Mouse (Mus musculus) hindlimb bud, embryonic 11.5 days (tissue): ENCODE measurements around the gene Ncr1.
"Not testable (repeated sequence)": the region's sequence is repeated elsewhere in the genome, so short reads cannot be mapped to it uniquely, and the experiment has no call there.

ENCODE experiments used
- DNase-seq: peaks from one replicate; pipeline ENCODE4 v3.0.0-alpha.2; 2012; ENCODE audit warnings: low read depth, low spot score; ENCODE audit errors: extremely low spot score

Ncr1 gene

GRCm38 (mm10) chr7:4337509-4337908 is at the start of gene Ncr1:
Gene Ncr1, plus strand, starts transcription at chr7:4337724.
- no peak for DNase-seq

DNA sequence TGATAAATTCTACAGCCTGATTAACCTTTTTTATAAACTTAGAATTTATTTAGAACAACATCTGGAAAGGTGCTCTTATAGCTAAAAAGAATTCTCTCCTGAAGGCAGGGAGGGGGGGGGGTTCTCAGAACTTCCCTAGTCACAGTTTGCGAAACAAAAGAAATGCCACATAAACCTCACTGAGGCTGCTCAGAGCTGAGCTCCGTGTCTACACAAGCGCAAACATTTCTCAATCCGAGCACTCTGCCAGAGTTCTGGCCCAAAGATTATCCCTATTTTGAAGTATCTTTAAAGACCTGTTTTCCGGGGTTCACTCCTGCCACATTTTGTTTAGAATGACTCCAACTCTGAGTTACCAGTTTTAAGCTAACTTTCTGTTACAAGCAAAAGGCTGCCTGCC is 44.9 kb upstream of the Ncr1 start:
- DNase-seq: no peak

GRCm38 (mm10) chr7:4297189-4297588 is 40.3 kb upstream of the Ncr1 start:
- no peak for DNase-seq

GRCm38 (mm10) chr7:4300166-4300565 is 37.4 kb upstream of the Ncr1 start:
- no peak for DNase-seq

DNA sequence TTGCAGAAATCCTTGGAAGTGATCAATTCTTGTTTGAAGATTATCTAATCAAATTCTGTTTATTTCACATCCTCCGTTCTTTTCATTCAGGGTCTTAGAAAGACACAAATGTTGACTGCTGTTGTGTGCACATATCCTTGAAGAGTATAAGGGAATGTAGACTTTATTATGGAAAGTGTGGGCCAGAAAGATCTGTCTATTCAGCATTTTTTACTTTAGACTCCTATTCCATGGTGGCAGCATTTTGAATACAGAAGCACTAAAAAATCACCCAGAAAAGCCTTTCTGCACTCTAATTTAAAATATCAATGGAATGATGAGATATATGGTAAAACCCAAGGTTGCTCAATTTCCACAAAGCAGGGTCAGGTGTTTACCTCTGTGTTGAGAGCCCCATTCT is 34.1 kb upstream of the Ncr1 start:
- DNase-seq: no peak

DNA sequence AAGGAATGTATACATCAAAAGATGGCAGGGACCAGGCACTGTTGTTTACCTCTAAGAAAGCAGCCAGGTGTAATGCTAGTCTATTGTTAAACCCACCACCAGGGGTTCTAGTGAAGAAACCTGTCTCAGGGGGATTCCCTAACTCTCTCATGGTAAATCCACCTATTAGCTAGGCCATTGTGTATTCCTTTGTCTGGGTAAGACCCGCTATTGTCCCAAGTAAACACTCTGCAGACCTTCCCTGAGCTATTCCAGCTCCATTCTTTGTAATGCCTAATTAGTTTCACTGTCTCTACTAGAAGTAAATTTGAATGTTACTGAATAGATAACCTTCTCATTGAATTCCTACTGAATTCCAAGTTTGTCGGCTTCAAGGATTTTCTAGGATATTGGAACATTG is 24.4 kb upstream of the Ncr1 start:
- DNase-seq: not testable (repeated sequence)

- not testable (repeated sequence) for DNase-seq
Measured at GRCm38 (mm10) chr7:4313531-4313930, 24.0 kb upstream of the Ncr1 start.

- no peak for DNase-seq
Measured at GRCm38 (mm10) chr7:4323301-4323700, 14.2 kb upstream of the Ncr1 start.

DNA sequence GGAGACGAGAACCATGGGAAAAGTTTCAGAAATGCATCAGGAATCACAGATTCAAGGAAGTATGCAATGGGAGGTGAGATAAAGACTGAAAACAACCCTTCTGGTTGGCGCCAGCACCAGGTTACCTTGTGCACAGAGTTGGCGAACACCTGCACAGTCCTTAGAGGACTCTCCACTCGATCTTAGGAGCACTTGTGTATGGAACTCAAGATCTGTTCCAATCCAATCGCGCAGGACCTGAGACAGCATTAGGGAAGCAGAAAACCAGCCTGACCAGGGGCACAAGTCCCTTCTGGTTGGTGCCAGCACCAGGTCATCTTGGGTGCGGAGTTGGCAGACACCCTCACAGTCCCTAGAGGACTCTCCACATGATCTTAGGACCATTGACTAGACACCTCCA is 36.0 kb downstream of the Ncr1 start:
- DNase-seq: no peak
